Mouse (Mus musculus): ENCODE measurements around the gene Itch.

DNA sequence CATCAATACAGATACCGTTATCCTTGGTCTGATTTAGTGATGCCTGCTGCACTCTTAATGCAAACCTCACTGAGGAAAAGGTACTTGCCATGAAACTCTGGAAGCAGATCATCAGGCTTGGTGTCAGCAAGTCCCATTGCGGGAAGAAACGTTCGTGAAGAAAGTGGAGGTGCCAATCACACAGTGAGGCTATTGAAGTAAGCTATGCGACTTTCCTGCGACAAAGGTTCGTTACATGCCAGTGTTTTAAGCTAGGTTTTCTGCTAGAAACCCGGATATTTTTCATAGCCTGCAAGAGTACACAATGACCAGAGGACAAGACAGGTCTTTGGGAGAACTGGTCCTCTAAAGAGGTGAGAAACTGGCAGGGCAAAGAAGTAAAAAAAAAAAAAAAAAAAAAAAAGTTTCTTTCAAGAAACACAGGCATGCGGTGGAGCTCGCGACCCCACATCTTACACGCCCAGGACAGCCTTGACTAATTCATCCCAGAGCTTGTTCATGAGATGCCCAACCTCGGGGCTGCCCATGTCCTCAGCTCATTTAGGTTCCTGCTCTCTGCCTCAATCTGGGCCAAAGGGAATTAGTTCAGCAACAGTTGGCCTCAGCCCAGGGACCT, 102.5 kb downstream of the Itch start:
- TF ChIP-seq EP300 (IDR thresholded peaks at IDR 0.05) = no peak
- no peak for TF ChIP-seq CTCF (IDR thresholded peaks at IDR 0.05)
